Comparison of ENCODE assay signal across 19 mouse cellular contexts in genomic region chr4:8949951-8950350, GRCm38 (mm10).
DNase-seq lines count a peak whose midpoint lies in the region; ATAC-seq and TF ChIP-seq lines count a peak whose summit lies in the region.
"Had no signal": no experiment of that assay in that cellular context is flagged by ENCODE, and none has a peak within 500 bp of the region (broad histone marks: within the 10 kb centered on the region; RNA-seq: fewer than 3 reads in every experiment).

No protein-coding gene starts in this region.

- no peak overlapping the region for H3K4me3 ChIP-seq in forebrain, embryonic 13.5 days
- H3K4me3 ChIP-seq in forebrain, embryonic 14.5 days (ENCODE audit: low read depth, low read length), result no peak overlapping the region
- no peak overlapping the region for H3K4me3 ChIP-seq in neural tube, embryonic 12.5 days
- no peak overlapping the region for H3K4me3 ChIP-seq in neural tube, embryonic 15.5 days (replicated peaks)
- H3K4me3 ChIP-seq in intestine, postnatal 0 days (ENCODE audit: low read depth, low read length), result no peak overlapping the region
- H3K4me3 ChIP-seq in stomach, postnatal 0 days (ENCODE audit: low read depth, low read length), result no peak overlapping the region
- no peak overlapping the region for H3K4me3 ChIP-seq in heart, embryonic 11.5 days (ENCODE audit: low read depth, low read length)
- H3K4me3 ChIP-seq in heart, embryonic 12.5 days, result no peak overlapping the region
- H3K4me3 ChIP-seq: heart, embryonic 10.5 days; hindbrain, embryonic 10.5 days had no signal

- peaks cover 17% of the 10 kb centered on the region for H3K4me1 ChIP-seq in forebrain, embryonic 13.5 days
- H3K4me1 ChIP-seq in forebrain, embryonic 14.5 days (ENCODE audit: control insufficient read depth, insufficient read depth, low read length), result peaks cover 12% of the 10 kb centered on the region
- peaks cover 20% of the 10 kb centered on the region for H3K4me1 ChIP-seq in neural tube, embryonic 12.5 days
- H3K4me1 ChIP-seq in neural tube, embryonic 15.5 days, result peaks cover 11% of the 10 kb centered on the region
- H3K4me1 ChIP-seq in intestine, postnatal 0 days (replicated peaks; ENCODE audit: control insufficient read depth, insufficient read depth, low read length), result peaks cover 10% of the 10 kb centered on the region; the same call in 1 of the 2 replicates
- H3K4me1 ChIP-seq in stomach, postnatal 0 days (replicated peaks; ENCODE audit: control insufficient read depth, insufficient read depth), result 0 out of 2 replicates have a peak, but pooled peaks cover 4% of the 10 kb centered on the region
- H3K4me1 ChIP-seq in heart, embryonic 11.5 days (ENCODE audit: control insufficient read depth, insufficient read depth, low read length), result peaks cover 13% of the 10 kb centered on the region
- H3K4me1 ChIP-seq in heart, embryonic 12.5 days (replicated peaks), result peaks cover 31% of the 10 kb centered on the region

- 64% methylated on average over 4 of the region's 4 CpGs for WGBS in forebrain, embryonic 13.5 days
- 55% methylated on average over 4 of the region's 4 CpGs for WGBS in forebrain, embryonic 14.5 days
- 25% methylated on average over 4 of the region's 4 CpGs for whole genome bisulfite sequencing in neural tube, embryonic 12.5 days
- 25% methylated on average over 4 of the region's 4 CpGs for WGBS in neural tube, embryonic 15.5 days
- WGBS in intestine, postnatal 0 days, result 58% methylated on average over 4 of the region's 4 CpGs
- WGBS in stomach, postnatal 0 days, result 45% methylated on average over 4 of the region's 4 CpGs
- 79% methylated on average over 4 of the region's 4 CpGs for WGBS in heart, embryonic 11.5 days (ENCODE audit: insufficient replicate concordance)
- 88% methylated on average over 4 of the region's 4 CpGs for WGBS in heart, embryonic 12.5 days

- ATAC-seq in forebrain, embryonic 13.5 days, result no peak
- no peak for ATAC-seq in forebrain, embryonic 14.5 days
- peak; percentile 38; the same call in 1 of the 2 replicates for ATAC-seq in neural tube, embryonic 12.5 days (ENCODE audit: low FRiP score, low read depth)
- ATAC-seq in neural tube, embryonic 15.5 days (ENCODE audit: low FRiP score), result no peak
- peak; percentile 43; the same call in 1 of the 2 replicates for ATAC-seq in intestine, postnatal 0 days
- no peak for ATAC-seq in stomach, postnatal 0 days (ENCODE audit: low FRiP score, low TSS enrichment)
- no peak for ATAC-seq in heart, embryonic 11.5 days (replicated peaks; ENCODE audit: insufficient number of reproducible peaks, low FRiP score, low TSS enrichment)
- no peak for ATAC-seq in heart, embryonic 12.5 days (ENCODE audit: insufficient number of reproducible peaks, low FRiP score)
- ATAC-seq: forebrain, postnatal 0 days had no signal

- H3K9ac ChIP-seq in forebrain, embryonic 13.5 days, result no peak overlapping the region
- H3K9ac ChIP-seq in forebrain, embryonic 14.5 days (ENCODE audit: low read length), result no peak overlapping the region
- H3K9ac ChIP-seq in neural tube, embryonic 12.5 days, result no peak overlapping the region
- no peak overlapping the region for H3K9ac ChIP-seq in neural tube, embryonic 15.5 days (replicated peaks)
- H3K9ac ChIP-seq in intestine, postnatal 0 days (ENCODE audit: low read depth, low read length), result no peak overlapping the region
- no peak overlapping the region for H3K9ac ChIP-seq in stomach, postnatal 0 days (ENCODE audit: low read length)
- no peak overlapping the region for H3K9ac ChIP-seq in heart, embryonic 11.5 days (ENCODE audit: low read depth, low read length)
- H3K9ac ChIP-seq in heart, embryonic 12.5 days, result no peak overlapping the region
- H3K9ac ChIP-seq: forebrain, postnatal 0 days; hindbrain, embryonic 14.5 days had no signal

- no peak for TF ChIP-seq CTCF in intestine, postnatal 0 days (IDR thresholded peaks at IDR 0.05; ENCODE audit: low read depth)
- no peak for TF ChIP-seq CTCF in stomach, postnatal 0 days (IDR thresholded peaks at IDR 0.05; ENCODE audit: low read depth)

- TF ChIP-seq EP300 in stomach, postnatal 0 days (optimal IDR thresholded peaks at IDR 0.05), result no peak

- no peaks in the 10 kb centered on the region for H3K36me3 ChIP-seq in forebrain, embryonic 13.5 days (ENCODE audit: poor library complexity, severe bottlenecking)
- H3K36me3 ChIP-seq in forebrain, embryonic 14.5 days (ENCODE audit: control insufficient read depth, insufficient read depth, low read length), result no peaks in the 10 kb centered on the region
- no peaks in the 10 kb centered on the region for H3K36me3 ChIP-seq in neural tube, embryonic 12.5 days
- no peaks in the 10 kb centered on the region for H3K36me3 ChIP-seq in neural tube, embryonic 15.5 days
- H3K36me3 ChIP-seq in intestine, postnatal 0 days (ENCODE audit: control insufficient read depth, insufficient read depth), result no peaks in the 10 kb centered on the region
- no peaks in the 10 kb centered on the region for H3K36me3 ChIP-seq in stomach, postnatal 0 days (ENCODE audit: control insufficient read depth, insufficient read depth, low read length)
- no peaks in the 10 kb centered on the region for H3K36me3 ChIP-seq in heart, embryonic 11.5 days (ENCODE audit: control insufficient read depth, insufficient read depth, low read length)
- H3K36me3 ChIP-seq in heart, embryonic 12.5 days, result no peaks in the 10 kb centered on the region
- H3K36me3 ChIP-seq: heart, embryonic 10.5 days; hindbrain, embryonic 10.5 days had no signal

- H3K27ac ChIP-seq in forebrain, embryonic 13.5 days, result peak overlapping the region; percentile 12; the same call in 1 of the 2 replicates
- H3K27ac ChIP-seq in forebrain, embryonic 14.5 days (ENCODE audit: low read depth, low read length), result no peak overlapping the region
- H3K27ac ChIP-seq in neural tube, embryonic 12.5 days, result no peak overlapping the region
- no peak overlapping the region for H3K27ac ChIP-seq in neural tube, embryonic 15.5 days (replicated peaks)
- H3K27ac ChIP-seq in intestine, postnatal 0 days (ENCODE audit: low read depth, low read length), result no peak overlapping the region
- H3K27ac ChIP-seq in stomach, postnatal 0 days (replicated peaks), result no peak overlapping the region
- H3K27ac ChIP-seq in heart, embryonic 11.5 days (ENCODE audit: low read depth, low read length), result no peak overlapping the region
- H3K27ac ChIP-seq in heart, embryonic 12.5 days (ENCODE audit: poor library complexity, severe bottlenecking), result no peak overlapping the region
- H3K27ac ChIP-seq: heart, embryonic 10.5 days; hindbrain, embryonic 10.5 days; hindbrain, embryonic 14.5 days had no signal

- H3K4me2 ChIP-seq in forebrain, embryonic 13.5 days, result no peak overlapping the region
- no peak overlapping the region for H3K4me2 ChIP-seq in forebrain, embryonic 14.5 days (ENCODE audit: low read length)
- H3K4me2 ChIP-seq in neural tube, embryonic 12.5 days (replicated peaks), result no peak overlapping the region
- no peak overlapping the region for H3K4me2 ChIP-seq in neural tube, embryonic 15.5 days
- no peak overlapping the region for H3K4me2 ChIP-seq in intestine, postnatal 0 days (replicated peaks; ENCODE audit: low read depth)
- no peak overlapping the region for H3K4me2 ChIP-seq in stomach, postnatal 0 days (replicated peaks; ENCODE audit: low read depth)
- H3K4me2 ChIP-seq in heart, embryonic 11.5 days, result no peak overlapping the region
- H3K4me2 ChIP-seq in heart, embryonic 12.5 days, result no peak overlapping the region
- H3K4me2 ChIP-seq: hindbrain, embryonic 14.5 days had no signal

- 0 out of 2 replicates have a peak, but pooled peaks cover 7% of the 10 kb centered on the region for H3K9me3 ChIP-seq in forebrain, embryonic 13.5 days (replicated peaks)
- no peaks in the 10 kb centered on the region for H3K9me3 ChIP-seq in forebrain, embryonic 14.5 days (replicated peaks; ENCODE audit: control insufficient read depth, low read length)
- no peaks in the 10 kb centered on the region for H3K9me3 ChIP-seq in neural tube, embryonic 12.5 days
- H3K9me3 ChIP-seq in neural tube, embryonic 15.5 days (replicated peaks), result no peaks in the 10 kb centered on the region
- H3K9me3 ChIP-seq in intestine, postnatal 0 days (ENCODE audit: control insufficient read depth), result no peaks in the 10 kb centered on the region
- no peaks in the 10 kb centered on the region for H3K9me3 ChIP-seq in stomach, postnatal 0 days (ENCODE audit: control insufficient read depth, low read length)
- no peaks in the 10 kb centered on the region for H3K9me3 ChIP-seq in heart, embryonic 11.5 days (replicated peaks; ENCODE audit: control insufficient read depth, low read length)
- H3K9me3 ChIP-seq in heart, embryonic 12.5 days (replicated peaks), result no peaks in the 10 kb centered on the region
- H3K9me3 ChIP-seq: heart, embryonic 10.5 days had no signal

- no peaks in the 10 kb centered on the region for H3K27me3 ChIP-seq in forebrain, embryonic 13.5 days
- H3K27me3 ChIP-seq in forebrain, embryonic 14.5 days (replicated peaks; ENCODE audit: control insufficient read depth, insufficient read depth, low read length), result no peaks in the 10 kb centered on the region
- H3K27me3 ChIP-seq in neural tube, embryonic 12.5 days (replicated peaks), result no peaks in the 10 kb centered on the region
- no peaks in the 10 kb centered on the region for H3K27me3 ChIP-seq in neural tube, embryonic 15.5 days (replicated peaks)
- H3K27me3 ChIP-seq in intestine, postnatal 0 days (replicated peaks; ENCODE audit: control insufficient read depth, insufficient read depth, low read length), result no peaks in the 10 kb centered on the region
- H3K27me3 ChIP-seq in stomach, postnatal 0 days (ENCODE audit: control insufficient read depth, insufficient read depth, low read length), result no peaks in the 10 kb centered on the region
- H3K27me3 ChIP-seq in heart, embryonic 11.5 days (ENCODE audit: control insufficient read depth, insufficient read depth, low read length), result no peaks in the 10 kb centered on the region
- no peaks in the 10 kb centered on the region for H3K27me3 ChIP-seq in heart, embryonic 12.5 days (replicated peaks)
- H3K27me3 ChIP-seq: CH12.LX had no signal

- no peak for DNase-seq in forebrain, embryonic 14.5 days (ENCODE audit: low spot score)
- DNase-seq in stomach, postnatal 0 days (ENCODE audit: low spot score), result peak; percentile 45
- DNase-seq: adrenal gland, adult 2 months; adrenal gland, postnatal 25 days; cerebellum, adult 2 months; cerebellum, postnatal 10 days; forebrain, postnatal 0 days; gastrocnemius, postnatal 36 days; heart, adult 11 months had no signal

Comparison
In these comparisons a context has a peak if more than half of its experiments do, and no peak if none do; other contexts are left out.
1. ATAC-seq: peak in neural tube, embryonic 12.5 days (single experiment) and intestine, postnatal 0 days (single experiment); none in forebrain, embryonic 13.5 days (single experiment), forebrain, embryonic 14.5 days (single experiment), neural tube, embryonic 15.5 days (single experiment), stomach, postnatal 0 days (single experiment), heart, embryonic 11.5 days (single experiment) and heart, embryonic 12.5 days (single experiment).